Mouse (Mus musculus) kidney, embryonic 15.5 days (tissue): ENCODE results near the gene Paf1. TPM values are rescaled to one million over a fixed set of nuclear protein-coding genes. Genes with fewer than 3 reads are reported as not detected.

Source experiments
- ATAC-seq: fragments of 200-750 bp; cut with Nextera tagmentation; replicated peaks from 2 replicates; pipeline ENCODE4 v1.8.0; 2017; ENCODE audit warnings: moderate TSS enrichment; ENCODE audit not compliant: low FRiP score
- H3K27ac ChIP-seq: fragments of 300-500 bp; sonication (generic); 2 replicates; pipeline ENCODE4 v1.5.1; 2015; ENCODE audit warnings: mild to moderate bottlenecking, inconsistent platforms
- H3K27me3 ChIP-seq: fragments of 300-500 bp; sonication (generic); 2 replicates; pipeline ENCODE4 v1.6.1; 2015; ENCODE audit warnings: inconsistent platforms
- H3K36me3 ChIP-seq: fragments of 300-500 bp; sonication (generic); 2 replicates; pipeline ENCODE4 v1.6.1; 2015; ENCODE audit warnings: inconsistent platforms
- H3K4me1 ChIP-seq: fragments of 300-500 bp; sonication (generic); 2 replicates; pipeline ENCODE4 v1.6.1; 2015; ENCODE audit warnings: inconsistent platforms
- H3K4me2 ChIP-seq: fragments of 300-500 bp; sonication (generic); 2 replicates; pipeline ENCODE4 v1.6.1; 2015; ENCODE audit warnings: moderate library complexity, mild to moderate bottlenecking, inconsistent platforms
- H3K4me3 ChIP-seq: fragments of 300-500 bp; sonication (generic); replicated peaks from 2 replicates; pipeline ENCODE4 v1.5.1; 2015; ENCODE audit warnings: mild to moderate bottlenecking, inconsistent platforms
- H3K9ac ChIP-seq: fragments of 300-500 bp; sonication (generic); 2 replicates; pipeline ENCODE4 v1.6.1; 2015; ENCODE audit warnings: mild to moderate bottlenecking, inconsistent platforms
- H3K9me3 ChIP-seq: fragments of 300-500 bp; sonication (generic); replicated peaks from 2 replicates; pipeline ENCODE4 v1.6.1; 2016; ENCODE audit warnings: inconsistent platforms
- WGBS: fragments of 180-500 bp; shearing (Covaris S2); methylation state at CpG from one replicate; pipeline ENCODE4 v1.1.7; 2015; ENCODE audit warnings: mixed read lengths; 5-methylcytosine and 5-hydroxymethylcytosine counted together
- polyA plus RNA-seq: library from polyadenylated mRNA; unstranded; fragments of >200 nt; fragmentation: Nextera tagmentation; extraction: Ambion mirVana; gene quantifications from 2 replicates; pipeline ENCODE4 v1.2.1, GENCODE M21; 2015

The Paf1 gene
- polyA plus RNA-seq, 1 experiment from 2014 or later, result 100 TPM

GRCm38 (mm10) chr7:28427738-28428137, 35.0 kb downstream of the Paf1 start:
- Histone ChIP-seq H3K27ac (no peak overlapping the region), H3K36me3 (peaks cover 54% of the 10 kb centered on the region), H3K4me1 (peaks cover 5% of the 10 kb centered on the region; the same call in 1 of the 2 replicates), H3K9ac (no peak overlapping the region), H3K9me3 (no peaks in the 10 kb centered on the region), H3K4me2 (no peak overlapping the region), H3K27me3 (no peaks in the 10 kb centered on the region), H3K4me3 (no peak overlapping the region)
- ATAC-seq, result no peak

DNA sequence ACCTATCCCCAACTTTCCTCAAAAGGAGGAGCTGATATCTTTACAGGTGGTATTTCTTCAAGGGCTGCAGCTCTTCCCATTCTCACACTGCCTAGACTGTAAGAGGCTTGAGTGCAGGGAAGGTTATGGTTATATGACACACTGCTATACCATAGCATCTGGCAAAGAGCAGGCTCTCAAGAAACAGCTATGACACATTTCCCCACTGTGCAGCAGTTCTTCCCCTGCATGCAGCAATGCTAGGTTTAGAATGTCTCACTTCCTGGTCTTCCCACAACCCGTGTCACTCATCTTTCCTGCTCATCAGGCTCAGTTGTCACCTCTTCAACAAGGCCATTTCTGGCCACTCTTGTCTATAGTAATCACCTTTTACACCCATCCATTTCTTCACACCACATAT, 37.8 kb downstream of the Paf1 start:
- no peak for ATAC-seq
- no peak overlapping the region for H3K9ac ChIP-seq
- H3K27me3 ChIP-seq, result no peaks in the 10 kb centered on the region
- no peak overlapping the region for H3K27ac ChIP-seq
- no peak overlapping the region for H3K4me2 ChIP-seq
- peaks cover 33% of the 10 kb centered on the region for H3K4me1 ChIP-seq
- WGBS, result 68% methylated on average over 1 of the region's 1 CpGs
- peaks cover 43% of the 10 kb centered on the region for H3K36me3 ChIP-seq
- H3K9me3 ChIP-seq, result no peaks in the 10 kb centered on the region
- H3K4me3 ChIP-seq, result no peak overlapping the region

DNA sequence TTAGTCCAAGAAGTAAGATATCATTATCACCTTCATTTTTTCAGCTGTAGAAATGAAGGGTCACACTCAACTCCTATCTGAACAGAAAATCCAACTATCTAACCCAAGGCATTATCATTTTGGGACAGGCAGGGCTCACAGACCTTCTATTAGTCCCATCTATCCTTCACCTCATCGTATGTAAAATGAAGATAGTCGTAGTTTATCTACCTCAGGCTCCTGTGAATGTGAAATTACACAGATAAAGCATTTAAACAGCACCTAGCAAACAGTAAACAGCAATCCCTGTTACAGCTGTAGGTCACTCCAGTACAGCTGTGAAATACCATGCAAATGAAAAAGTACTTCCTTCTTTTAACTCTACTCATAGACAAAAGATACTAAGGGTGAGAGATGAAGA, 39.5 kb downstream of the Paf1 start:
- WGBS, result 89% methylated on average over 2 of the region's 2 CpGs
- H3K4me1 ChIP-seq, result peaks cover 36% of the 10 kb centered on the region

GRCm38 (mm10) chr7:28435660-28436259, 43.0 kb downstream of the Paf1 start:
- Histone ChIP-seq H3K27me3 (no peaks in the 10 kb centered on the region), H3K36me3 (peaks cover 26% of the 10 kb centered on the region), H3K27ac (peak overlapping the region; percentile 66), H3K4me1 (peaks cover 40% of the 10 kb centered on the region), H3K9me3 (no peaks in the 10 kb centered on the region), H3K9ac (peak overlapping the region; percentile 98), H3K4me3 (peak overlapping the region; percentile 94), H3K4me2 (peak overlapping the region; percentile 65)
- WGBS, result under 1% methylated on average over 27 of the region's 70 CpGs
- ATAC-seq, result peak; percentile 49

More for the DNA sequence above, 39.5 kb downstream of the Paf1 start:
- no peak overlapping the region for H3K4me2 ChIP-seq
- no peak overlapping the region for H3K9ac ChIP-seq
- H3K27me3 ChIP-seq, result no peaks in the 10 kb centered on the region
- peaks cover 39% of the 10 kb centered on the region for H3K36me3 ChIP-seq
- H3K27ac ChIP-seq, result no peak overlapping the region
- no peaks in the 10 kb centered on the region for H3K9me3 ChIP-seq
- no peak for ATAC-seq
- no peak overlapping the region for H3K4me3 ChIP-seq

DNA sequence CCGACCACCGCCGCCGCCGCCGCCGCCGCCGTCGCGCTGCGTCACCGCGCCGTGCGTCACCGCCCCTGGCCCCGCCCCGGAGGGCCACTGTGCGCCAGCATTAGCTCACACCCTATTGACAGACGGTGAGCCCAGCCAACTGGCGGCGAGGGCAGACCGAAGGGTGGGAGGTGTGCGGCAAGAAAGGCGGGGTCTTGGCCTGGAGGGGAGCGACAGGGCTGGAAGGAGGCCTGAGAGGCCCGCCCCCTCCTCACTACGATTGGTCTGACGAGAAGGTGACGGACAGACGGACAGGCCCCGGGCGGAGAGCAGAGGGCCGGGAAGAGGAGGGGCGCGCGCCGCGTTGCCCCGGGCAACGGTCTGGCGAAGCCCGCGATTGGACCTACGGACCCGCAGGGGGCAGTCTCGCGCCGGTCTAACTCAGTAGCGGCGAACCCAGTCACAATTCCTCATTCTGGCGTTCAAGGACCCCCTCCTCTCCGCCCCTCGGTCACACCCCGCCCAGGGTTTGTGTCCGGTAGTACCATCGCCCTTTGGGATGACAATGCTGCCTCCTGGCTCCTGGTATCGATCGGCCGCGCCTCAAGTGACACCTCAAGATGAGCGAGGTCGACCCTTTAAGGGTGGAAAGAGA, 43.6 kb downstream of the Paf1 start:
- Histone ChIP-seq H3K27ac (peak overlapping the region; percentile 86), H3K4me3 (peak overlapping the region; percentile 94), H3K9ac (peak overlapping the region; percentile 98), H3K4me2 (peak overlapping the region; percentile 85), H3K27me3 (no peaks in the 10 kb centered on the region), H3K9me3 (no peaks in the 10 kb centered on the region), H3K4me1 (peaks cover 40% of the 10 kb centered on the region), H3K36me3 (peaks cover 19% of the 10 kb centered on the region)
- ATAC-seq, result peak; percentile 99
- under 1% methylated on average over 49 of the region's 64 CpGs for WGBS

- Histone ChIP-seq H3K27me3 (no peaks in the 10 kb centered on the region), H3K9me3 (no peaks in the 10 kb centered on the region), H3K36me3 (peaks cover 13% of the 10 kb centered on the region), H3K9ac (peak within 1 kb of the TSS; percentile 54), H3K4me2 (peak within 1 kb of the TSS; percentile 85), H3K27ac (peak within 1 kb of the TSS; percentile 86), H3K4me3 (peak within 1 kb of the TSS; percentile 94), H3K4me1 (peaks cover 40% of the 10 kb centered on the region)
- 2% methylated on average over 16 of the region's 16 CpGs for WGBS
- peak; percentile 43 for ATAC-seq
These were observed 44.3 kb downstream of the Paf1 start, which contains the start of gene Gmfg for GRCm38 (mm10) chr7:28436932-28437570. TSS of gene Gmfg (plus strand) at chr7:28437447.

DNA sequence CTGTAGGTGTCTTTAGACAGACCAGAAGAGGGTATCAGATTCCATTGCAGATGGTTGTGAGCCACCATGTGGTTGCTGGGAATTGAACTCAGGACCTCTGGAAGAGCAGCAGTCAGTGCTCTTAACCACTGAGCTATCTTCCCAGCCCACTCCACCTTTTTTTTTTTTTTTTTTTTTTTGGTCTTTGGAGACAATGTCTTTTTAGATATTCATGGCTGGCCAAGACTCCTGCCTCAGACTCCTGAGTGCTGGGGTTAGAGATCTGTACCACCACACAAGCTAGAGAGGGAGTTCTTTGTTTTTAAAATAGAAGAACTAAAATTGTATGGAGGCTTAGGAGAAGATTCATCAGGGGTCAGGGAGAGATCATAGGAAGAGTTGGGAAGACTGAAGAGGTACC, 45.2 kb downstream of the Paf1 start:
- no peaks in the 10 kb centered on the region for H3K27me3 ChIP-seq
- no peaks in the 10 kb centered on the region for H3K9me3 ChIP-seq
- peaks cover 33% of the 10 kb centered on the region for H3K4me1 ChIP-seq
- no peak overlapping the region for H3K27ac ChIP-seq
- no peak overlapping the region for H3K9ac ChIP-seq
- H3K4me3 ChIP-seq, result no peak overlapping the region
- no peak overlapping the region for H3K4me2 ChIP-seq
- ATAC-seq, result no peak
- peaks cover 5% of the 10 kb centered on the region for H3K36me3 ChIP-seq

GRCm38 (mm10) chr7:28438771-28439170, 46.0 kb downstream of the Paf1 start:
- no peak overlapping the region for H3K4me2 ChIP-seq
- no peaks in the 10 kb centered on the region for H3K27me3 ChIP-seq
- no peak overlapping the region for H3K27ac ChIP-seq
- H3K36me3 ChIP-seq, result no peaks in the 10 kb centered on the region
- no peak overlapping the region for H3K9ac ChIP-seq
- peaks cover 27% of the 10 kb centered on the region for H3K4me1 ChIP-seq
- H3K4me3 ChIP-seq, result no peak overlapping the region
- 94% methylated on average over 2 of the region's 2 CpGs for WGBS
- H3K9me3 ChIP-seq, result no peaks in the 10 kb centered on the region
- ATAC-seq, result no peak

GRCm38 (mm10) chr7:28440739-28441138, 48.0 kb downstream of the Paf1 start:
- no peak overlapping the region for H3K4me3 ChIP-seq
- 60% methylated on average over 2 of the region's 2 CpGs for WGBS
- 0 out of 2 replicates have a peak, but pooled peaks cover 2% of the 10 kb centered on the region for H3K27me3 ChIP-seq
- H3K9me3 ChIP-seq, result no peaks in the 10 kb centered on the region
- H3K27ac ChIP-seq, result no peak overlapping the region
- H3K4me2 ChIP-seq, result no peak overlapping the region
- no peaks in the 10 kb centered on the region for H3K36me3 ChIP-seq
- H3K4me1 ChIP-seq, result peaks cover 10% of the 10 kb centered on the region
- no peak for ATAC-seq
- H3K9ac ChIP-seq, result no peak overlapping the region

DNA sequence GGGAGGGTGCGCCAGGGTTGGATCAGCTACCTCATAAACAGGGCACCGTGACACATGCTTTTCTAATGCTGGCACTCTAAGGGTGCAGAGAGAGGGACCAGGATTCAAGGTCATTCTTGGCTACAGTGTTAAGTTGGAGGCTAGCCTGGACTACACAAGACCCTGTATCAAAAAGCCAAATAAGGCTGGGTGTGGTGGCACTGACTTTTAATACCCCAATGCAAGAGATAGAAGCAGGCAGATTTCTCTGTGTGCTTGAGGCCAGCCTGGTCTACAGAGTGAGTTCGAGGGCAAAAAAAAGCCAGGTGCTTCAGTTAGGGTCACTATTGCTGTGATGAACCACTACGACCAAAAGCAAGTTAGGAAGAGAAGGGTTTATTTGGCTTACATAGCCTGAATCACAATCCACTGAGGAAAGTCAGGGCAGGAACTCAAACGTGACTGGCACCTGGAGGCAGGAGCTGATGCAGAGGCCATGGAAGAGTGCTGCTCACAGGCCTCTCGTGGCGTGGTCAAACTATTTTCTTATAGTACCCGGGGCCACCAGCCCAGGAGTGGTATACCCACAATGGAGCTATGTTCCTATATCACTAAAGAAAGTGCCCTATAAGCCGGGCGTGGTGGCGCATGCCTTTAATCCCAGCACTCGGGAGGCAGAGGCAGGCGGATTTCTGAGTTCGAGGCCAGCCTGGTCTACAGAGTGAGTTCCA, 49.2 kb downstream of the Paf1 start:
- Histone ChIP-seq H3K36me3 (no peaks in the 10 kb centered on the region), H3K4me1 (peaks cover 14% of the 10 kb centered on the region), H3K9ac (no peak overlapping the region), H3K27ac (peak overlapping the region; percentile 48), H3K4me3 (no peak overlapping the region), H3K4me2 (no peak overlapping the region), H3K9me3 (no peaks in the 10 kb centered on the region), H3K27me3 (0 out of 2 replicates have a peak, but pooled peaks cover 7% of the 10 kb centered on the region)
- ATAC-seq, result no peak
- 88% methylated on average over 14 of the region's 14 CpGs for WGBS

GRCm38 (mm10) chr7:28442688-28443087, 49.9 kb downstream of the Paf1 start:
- WGBS, result 43% methylated on average over 4 of the region's 4 CpGs
- ATAC-seq, result 0 out of 2 replicates have a peak, but pooled peaks have one; percentile 45
- Histone ChIP-seq H3K9ac (no peak overlapping the region), H3K36me3 (no peaks in the 10 kb centered on the region), H3K4me2 (no peak overlapping the region), H3K27me3 (0 out of 2 replicates have a peak, but pooled peaks cover 7% of the 10 kb centered on the region), H3K4me1 (peaks cover 14% of the 10 kb centered on the region; the same call in 1 of the 2 replicates), H3K27ac (peak overlapping the region; percentile 48; the same call in 1 of the 2 replicates), H3K4me3 (no peak overlapping the region), H3K9me3 (no peaks in the 10 kb centered on the region)
